Mouse (Mus musculus) urinary bladder, postnatal 10 days (tissue): Measurements from ENCODE around the gene Zc3h18.

Experiments
- DNase-seq: peaks from one replicate; pipeline ENCODE4 v3.0.0; 2022; ENCODE audit warnings: low spot score

The Zc3h18 gene

DNA sequence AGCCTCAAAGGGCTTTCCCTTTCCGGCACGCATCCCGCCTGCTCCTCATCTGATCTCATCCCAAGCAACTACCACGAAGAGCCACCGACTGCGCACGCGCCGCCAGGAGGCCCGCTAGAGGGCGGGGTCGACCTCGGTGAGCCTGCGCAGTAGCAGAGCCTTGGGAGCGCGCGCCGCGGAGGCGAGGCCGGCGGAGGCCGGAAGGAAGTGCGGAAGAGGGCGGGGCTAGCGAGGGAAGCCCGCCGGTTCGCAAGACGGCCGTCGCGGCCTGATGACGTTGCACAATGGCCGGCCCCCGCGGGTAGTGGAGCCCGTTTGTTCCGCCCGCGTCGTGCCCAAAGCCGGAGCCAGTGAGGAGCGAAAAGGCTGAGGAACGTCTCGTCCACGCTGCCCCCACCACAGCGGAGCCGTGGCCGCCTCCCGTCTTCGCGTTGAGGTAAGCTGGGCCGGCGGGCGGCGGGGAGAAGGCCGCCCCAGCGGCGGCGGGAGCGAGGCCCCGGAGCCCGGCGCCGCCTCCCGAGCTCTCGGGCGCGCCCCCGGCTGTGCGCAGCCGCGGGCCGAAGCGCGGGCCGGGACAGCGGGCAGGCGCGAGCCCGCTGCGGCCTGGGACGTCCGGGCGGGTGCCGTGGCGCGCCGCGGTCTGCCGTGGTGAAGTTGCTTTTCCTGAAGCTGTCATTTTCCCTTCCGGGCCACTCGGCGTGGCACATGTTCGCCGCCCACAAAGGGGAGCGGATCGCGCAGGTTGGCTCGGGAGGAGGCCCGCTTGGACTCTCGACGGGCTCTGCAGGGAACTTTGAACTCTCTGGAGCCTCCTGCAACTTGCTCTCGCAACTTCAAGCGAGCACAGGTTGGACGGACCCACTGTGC is at the start of gene Zc3h18:
Gene Zc3h18 (plus strand): TSS at position 245 of the 867 bp plus-strand sequence.
- DNase-seq, result peak; percentile 99

- no peak for DNase-seq
Observed at GRCm38 (mm10) chr8:122329072-122329471, 47.3 kb upstream of the Zc3h18 start.

DNA sequence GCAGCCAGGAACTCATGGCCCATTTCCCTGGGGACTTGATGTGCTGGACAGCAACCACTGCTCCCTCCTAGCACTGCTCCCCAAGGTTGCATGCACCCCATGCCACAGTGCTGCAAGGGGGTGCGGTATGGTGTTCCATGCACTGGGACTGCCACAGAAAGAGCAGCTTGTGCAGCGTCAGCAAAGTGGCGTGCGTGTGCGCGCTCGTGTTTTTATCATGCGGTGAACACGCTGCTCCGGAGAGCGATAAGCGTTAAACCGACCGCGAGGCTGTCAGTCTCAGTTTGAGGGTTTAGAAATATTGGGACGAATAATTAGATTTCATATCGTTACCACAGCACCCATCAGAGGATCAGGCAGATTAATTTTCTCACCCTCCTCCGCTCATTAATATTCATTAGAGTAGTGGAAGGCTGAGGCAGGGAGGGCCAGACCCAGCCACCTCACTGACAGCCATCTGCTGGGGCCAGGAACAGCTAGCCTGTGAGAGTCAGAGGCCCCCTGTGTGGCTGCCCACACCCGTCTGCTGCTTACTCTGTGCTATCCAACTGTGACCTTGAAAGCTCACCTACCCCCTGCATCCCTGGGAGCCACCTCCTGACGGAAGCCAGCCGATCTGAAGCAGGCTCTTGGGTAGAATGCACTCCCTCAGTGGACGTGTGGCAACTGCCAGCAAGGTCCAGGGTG is 46.7 kb upstream of the Zc3h18 start:
- DNase-seq, result no peak

DNA sequence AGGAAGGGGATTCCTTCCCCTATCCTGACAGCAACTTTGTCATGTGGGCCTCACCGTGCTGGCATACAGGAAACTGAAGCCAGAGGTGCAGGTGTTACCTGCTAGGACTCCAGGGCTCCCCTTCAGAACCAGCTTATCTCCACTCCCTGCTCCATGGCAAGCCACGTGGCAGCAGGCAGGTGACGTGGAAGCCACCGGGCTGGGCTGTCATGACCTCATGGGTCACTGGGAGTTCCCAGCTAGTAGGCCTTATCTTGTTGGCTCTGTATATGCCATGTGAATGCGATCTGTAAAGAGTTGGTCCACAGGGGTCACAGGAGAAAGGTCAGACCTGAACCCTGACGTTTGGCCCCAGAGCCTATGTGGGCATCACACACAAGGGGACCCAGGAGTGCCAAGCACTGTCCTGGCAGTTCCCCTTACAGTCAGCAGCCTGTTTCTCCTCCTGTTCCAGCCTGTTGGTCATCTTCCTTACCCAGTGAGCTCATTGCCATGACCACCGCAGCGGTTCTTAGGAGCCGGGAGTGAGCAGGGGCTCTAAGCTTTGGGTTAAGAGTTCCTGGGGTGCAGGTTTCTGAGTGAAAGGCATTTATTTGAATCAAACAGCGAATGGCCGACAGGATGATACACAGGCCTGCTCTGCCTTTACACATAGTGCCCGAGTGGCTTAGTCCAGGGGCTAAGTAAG is 45.8 kb upstream of the Zc3h18 start:
- DNase-seq, result no peak

DNA sequence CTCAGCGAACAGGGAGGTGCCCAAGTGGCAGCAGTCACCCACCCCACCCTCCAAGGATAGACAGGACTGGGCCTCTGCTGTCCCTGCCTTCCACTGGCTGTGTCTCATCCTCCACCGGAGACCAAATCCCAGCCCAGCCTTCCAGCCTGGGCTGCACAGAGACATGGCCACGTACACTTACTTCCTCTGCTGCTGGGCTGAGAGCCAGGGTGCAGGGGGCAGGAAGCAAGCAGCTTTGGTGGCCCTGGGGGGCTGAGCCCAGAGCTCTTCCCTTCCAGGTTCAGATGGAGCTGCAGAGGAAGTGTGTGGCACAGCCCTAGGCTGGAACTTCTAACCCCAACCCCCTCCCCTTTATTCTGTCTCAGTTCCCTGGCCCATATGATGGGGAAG is 45.3 kb upstream of the Zc3h18 start:
- DNase-seq, result no peak

- peak; percentile 41 for DNase-seq
Observed at GRCm38 (mm10) chr8:122332753-122333506, 43.5 kb upstream of the Zc3h18 start.

DNA sequence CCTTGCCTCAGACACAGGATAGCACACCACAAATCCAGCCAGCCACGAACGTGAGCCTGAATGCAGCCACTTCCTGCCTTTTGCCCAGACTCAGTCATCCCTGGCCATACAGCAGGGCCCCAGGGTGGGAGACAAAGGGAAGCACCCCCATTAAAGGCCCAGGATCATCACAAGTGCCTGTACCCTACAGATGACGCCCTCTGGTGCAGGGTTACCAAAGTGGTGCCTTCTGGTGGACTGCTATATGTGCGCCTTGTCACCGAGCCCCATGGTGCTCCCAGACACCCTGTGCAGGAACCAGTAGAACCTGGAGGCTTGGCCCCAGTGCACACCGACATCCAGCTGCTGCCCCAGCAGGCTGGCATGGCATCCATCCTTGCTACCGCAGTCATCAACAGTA is 42.9 kb upstream of the Zc3h18 start:
- no peak for DNase-seq

GRCm38 (mm10) chr8:122334791-122335490 is 41.5 kb upstream of the Zc3h18 start:
- no peak for DNase-seq

DNA sequence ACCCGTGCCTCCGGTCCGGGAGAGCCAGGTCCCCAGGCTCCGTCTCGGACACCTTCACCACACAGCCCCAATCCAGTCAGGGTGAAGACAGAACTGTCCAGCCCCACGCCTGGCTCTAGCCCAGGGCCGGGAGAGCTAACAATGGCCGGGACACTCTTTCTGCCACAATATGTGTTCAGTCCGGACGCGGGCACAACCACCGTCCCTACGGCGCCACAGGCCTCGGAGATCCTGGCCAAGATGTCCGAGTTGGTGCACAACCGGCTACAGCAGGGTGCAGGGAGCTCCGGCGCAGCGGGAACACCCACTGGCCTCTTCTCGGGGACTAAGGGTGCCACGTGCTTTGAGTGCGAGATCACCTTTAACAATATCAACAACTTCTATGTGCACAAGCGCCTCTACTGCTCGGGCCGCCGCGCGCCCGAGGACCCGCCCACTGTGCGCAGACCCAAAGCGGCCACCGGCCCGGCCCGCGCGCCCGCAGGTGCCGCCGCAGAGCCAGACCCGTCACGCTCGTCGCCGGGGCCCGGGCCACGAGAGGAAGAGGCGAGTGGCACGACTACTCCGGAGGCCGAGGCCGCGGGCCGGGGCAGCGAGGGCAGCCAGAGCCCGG is 40.7 kb upstream of the Zc3h18 start:
- DNase-seq, result no peak

- DNase-seq, result no peak
Observed at GRCm38 (mm10) chr8:122336251-122336910, 40.0 kb upstream of the Zc3h18 start.

DNA sequence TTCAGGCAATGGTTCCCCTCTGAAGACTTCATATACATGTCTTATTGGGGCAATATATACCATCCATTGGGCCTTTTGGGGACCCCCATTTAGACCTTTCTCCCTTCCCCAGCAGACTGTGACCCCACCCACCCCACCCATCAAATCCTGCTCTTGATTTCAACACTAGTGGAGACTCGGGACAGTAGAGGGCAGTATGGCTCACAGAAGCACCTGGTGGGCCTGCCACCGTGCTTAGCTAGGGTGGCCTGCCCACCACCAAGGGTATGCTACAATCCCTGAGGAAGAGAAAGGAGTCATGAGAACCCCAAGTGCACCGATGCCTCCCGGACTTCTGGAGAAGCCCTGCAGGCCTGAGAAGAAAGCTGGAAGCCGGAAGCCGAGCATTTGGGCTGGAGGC is 37.6 kb upstream of the Zc3h18 start:
- no peak for DNase-seq

- DNase-seq, result no peak
Observed at GRCm38 (mm10) chr8:122340761-122341160, 35.6 kb upstream of the Zc3h18 start.

GRCm38 (mm10) chr8:122341790-122342189 is 34.6 kb upstream of the Zc3h18 start:
- DNase-seq, result no peak

DNA sequence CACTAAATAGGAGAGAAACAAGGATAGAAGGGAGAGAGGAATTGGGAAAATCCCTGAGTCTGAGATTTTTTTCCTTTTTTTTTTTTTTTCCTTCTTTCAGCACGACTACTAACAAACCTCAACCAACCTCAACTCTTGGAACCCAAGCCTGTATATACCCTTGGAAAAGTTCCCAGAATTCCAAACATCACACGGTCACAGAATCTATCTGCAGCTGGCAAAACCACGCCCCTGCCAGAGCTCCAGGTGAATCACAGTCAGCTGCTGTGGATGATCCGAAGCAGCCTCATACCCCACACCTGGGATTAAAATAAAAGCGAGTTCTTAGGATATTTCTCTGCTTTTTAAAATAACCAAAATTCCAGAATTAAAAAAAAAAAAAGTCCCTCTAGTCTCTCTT is 34.0 kb upstream of the Zc3h18 start:
- no peak for DNase-seq

DNA sequence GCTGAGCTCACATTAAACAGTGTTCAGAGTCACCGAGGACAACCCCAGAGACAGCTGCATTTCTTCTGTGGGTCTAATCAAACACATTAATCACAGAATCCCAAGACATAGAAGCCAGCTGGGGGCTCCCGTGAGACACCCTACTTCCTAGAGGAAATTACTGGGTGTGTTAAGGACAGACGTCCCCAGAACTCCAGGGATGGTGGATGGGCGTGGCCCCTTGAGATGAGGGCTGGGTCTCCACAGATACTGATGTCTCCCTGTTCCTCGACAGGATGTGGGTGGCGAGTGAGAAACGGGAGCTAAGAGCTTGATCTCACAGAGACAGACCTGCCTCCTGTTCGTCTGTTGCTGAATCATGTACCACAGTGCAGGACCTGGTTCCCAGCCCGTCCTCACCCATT is 33.6 kb upstream of the Zc3h18 start:
- no peak for DNase-seq

GRCm38 (mm10) chr8:122343341-122343740 is 33.1 kb upstream of the Zc3h18 start:
- no peak for DNase-seq

- DNase-seq, result no peak
Observed at GRCm38 (mm10) chr8:122343758-122344157, 32.7 kb upstream of the Zc3h18 start.

GRCm38 (mm10) chr8:122344219-122344618 is 32.2 kb upstream of the Zc3h18 start:
- no peak for DNase-seq

GRCm38 (mm10) chr8:122345181-122346095 is 31.0 kb upstream of the Zc3h18 start:
- DNase-seq, result no peak
